Mouse (Mus musculus) mammary gland, adult 2 months (tissue): ENCODE results near the gene Ly6g6f. TPM values are rescaled to one million over a fixed set of nuclear protein-coding genes. Genes with fewer than 3 reads are reported as not detected.

Experiments
- polyA plus RNA-seq: library from polyadenylated mRNA; depleted of rRNA; stranded (reverse); fragments of >200 nt; gene quantifications from 2 replicates; pipeline ENCODE4 v1.2.3, GENCODE M21; 2012; ENCODE audit warnings: low replicate concordance; rRNA removed

Ly6g6f gene
- 0.19 TPM in 1 of 2 replicates, not detected in the other for polyA plus RNA-seq

DNA sequence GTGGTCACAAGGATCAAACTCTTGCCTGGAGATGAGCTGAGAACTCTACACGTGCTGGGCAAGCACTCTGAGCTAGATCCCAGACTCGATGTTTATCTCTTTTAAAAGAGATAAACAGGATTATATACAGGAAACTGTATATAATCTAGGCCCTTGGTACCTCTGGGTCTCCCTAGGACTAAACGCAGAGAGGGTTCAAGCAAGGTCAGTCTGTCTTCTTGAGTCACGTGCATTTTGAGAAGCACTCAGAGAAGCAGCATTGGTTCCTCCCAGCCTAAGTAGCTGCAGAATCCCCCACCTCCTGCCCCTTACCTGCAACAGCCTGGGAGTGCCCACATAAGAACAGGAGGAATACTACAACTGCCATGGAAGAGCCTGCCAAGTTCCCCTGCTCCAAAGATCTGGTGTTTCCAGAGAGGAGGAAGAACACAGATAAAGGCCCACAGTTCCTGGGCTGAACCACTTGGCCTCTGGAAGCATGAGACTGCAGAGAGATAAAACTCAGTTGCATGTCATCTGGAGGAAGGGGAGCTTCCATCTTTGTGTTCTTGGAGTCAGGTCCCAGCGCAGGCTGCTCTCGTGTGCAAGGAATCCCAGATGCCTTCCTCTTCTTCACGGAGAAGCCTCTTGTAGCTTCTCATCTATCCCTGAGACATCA lies at the start of gene Ly6g6f:
Ly6g6f (minus strand) TSS at position 403 of the 658 bp plus-strand sequence.

DNA sequence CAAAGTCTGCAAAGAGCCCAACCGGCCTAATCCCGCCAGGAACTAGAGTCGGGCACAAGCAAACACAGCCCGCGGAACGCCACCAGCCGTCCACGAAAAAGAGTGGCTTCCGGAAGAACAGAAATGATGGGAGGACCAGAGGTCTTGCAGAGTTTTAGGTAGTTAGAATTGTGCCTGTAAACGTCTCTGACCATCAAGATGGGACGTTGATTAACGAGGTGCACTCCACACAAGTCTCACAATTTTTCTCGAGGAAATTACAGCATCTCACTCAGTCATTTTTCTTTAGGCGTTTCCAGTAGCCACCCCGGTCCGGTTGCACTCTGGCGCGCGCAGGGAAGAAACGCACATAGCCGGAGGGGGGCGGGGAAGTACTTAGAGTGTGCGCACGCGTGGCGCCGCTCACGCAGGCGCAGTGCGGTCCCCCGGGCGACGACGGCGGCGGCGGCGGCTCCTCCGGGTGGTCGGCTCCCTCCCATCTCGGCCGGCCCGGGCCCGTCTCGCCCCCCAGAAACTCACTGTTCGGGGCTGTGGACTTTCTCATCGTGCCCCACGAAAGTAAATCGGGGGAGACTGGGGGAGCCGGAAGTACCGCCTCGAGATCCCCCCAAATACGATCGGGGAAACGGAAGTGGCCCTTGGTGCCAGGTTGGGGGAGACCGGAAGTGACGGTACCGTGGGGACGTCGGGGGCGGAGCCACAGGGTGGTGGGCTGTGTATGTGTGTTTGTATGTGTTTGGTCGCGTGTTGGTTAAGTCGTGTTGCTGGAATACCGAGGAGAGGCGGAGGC lies 49.6 kb upstream of the Ly6g6f start, which contains the start of gene Bag6:
Bag6 (plus strand) TSS at position 378 of the 790 bp plus-strand sequence.

GRCm38 (mm10) chr17:35131500-35132173 lies 46.2 kb upstream of the Ly6g6f start, which contains the start of gene Apom:
Apom (minus strand) TSS chr17:35132050.

DNA sequence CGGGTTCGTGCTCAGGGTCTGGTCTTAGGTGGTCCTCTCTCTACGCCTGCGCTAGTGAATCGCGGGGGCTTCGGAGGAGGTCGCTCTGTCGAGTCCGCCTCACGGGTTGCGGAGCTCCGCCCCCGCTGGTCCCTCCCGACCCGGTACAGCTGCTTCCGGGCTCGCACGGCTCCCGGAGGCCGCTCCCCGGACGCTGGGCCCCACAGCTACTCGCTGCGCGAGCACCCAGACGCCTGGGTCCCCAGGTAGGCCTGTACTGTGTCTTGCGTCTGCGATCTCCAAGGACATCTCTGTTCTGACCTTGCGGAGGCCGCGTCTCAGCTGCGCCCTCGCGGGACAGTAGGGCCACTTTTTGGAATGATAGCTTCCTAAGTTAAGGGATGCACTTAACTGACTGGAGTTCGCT lies 40.8 kb upstream of the Ly6g6f start, which contains the start of gene D17H6S53E:
D17H6S53E (plus strand) TSS at position 168 of the 406 bp plus-strand sequence.

GRCm38 (mm10) chr17:35121871-35122303 lies 36.5 kb upstream of the Ly6g6f start, which contains the start of gene Csnk2b:
Csnk2b (minus strand) TSS chr17:35122053.

DNA sequence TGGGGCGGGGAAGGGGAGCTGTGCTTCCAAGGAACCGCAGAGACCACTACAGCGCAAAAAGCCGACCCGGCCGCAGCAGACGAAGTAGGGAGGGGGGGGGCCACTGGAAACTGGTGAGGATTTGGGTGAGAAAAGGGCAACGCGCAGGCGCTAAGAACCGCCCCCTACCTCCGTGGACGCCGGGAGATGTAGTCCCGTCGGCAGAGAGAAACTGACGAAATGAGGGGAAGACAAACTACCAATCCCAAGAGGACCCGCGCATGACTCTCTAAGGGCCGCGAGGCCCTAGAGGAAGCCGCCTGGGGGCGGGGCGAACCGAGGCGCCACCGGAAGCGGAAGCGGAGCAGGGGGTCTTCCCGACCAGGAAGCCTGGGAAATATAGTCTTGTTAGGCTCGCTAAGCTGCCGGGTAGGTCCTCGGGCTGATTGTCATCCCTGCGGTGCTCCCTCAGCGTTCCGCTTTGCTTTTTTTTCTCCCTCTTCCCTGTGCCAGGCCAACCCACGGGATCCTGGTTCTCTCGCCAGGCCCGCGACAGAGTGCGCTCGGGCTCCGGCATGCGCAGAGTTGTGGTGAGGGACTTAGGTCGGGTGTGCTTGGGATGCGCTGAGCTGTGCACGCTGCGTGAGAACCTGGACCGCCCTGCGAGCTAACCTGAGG lies 35.9 kb upstream of the Ly6g6f start, which contains the start of gene Gpank1:
Gpank1 (plus strand) TSS at position 313 of the 657 bp plus-strand sequence.

DNA sequence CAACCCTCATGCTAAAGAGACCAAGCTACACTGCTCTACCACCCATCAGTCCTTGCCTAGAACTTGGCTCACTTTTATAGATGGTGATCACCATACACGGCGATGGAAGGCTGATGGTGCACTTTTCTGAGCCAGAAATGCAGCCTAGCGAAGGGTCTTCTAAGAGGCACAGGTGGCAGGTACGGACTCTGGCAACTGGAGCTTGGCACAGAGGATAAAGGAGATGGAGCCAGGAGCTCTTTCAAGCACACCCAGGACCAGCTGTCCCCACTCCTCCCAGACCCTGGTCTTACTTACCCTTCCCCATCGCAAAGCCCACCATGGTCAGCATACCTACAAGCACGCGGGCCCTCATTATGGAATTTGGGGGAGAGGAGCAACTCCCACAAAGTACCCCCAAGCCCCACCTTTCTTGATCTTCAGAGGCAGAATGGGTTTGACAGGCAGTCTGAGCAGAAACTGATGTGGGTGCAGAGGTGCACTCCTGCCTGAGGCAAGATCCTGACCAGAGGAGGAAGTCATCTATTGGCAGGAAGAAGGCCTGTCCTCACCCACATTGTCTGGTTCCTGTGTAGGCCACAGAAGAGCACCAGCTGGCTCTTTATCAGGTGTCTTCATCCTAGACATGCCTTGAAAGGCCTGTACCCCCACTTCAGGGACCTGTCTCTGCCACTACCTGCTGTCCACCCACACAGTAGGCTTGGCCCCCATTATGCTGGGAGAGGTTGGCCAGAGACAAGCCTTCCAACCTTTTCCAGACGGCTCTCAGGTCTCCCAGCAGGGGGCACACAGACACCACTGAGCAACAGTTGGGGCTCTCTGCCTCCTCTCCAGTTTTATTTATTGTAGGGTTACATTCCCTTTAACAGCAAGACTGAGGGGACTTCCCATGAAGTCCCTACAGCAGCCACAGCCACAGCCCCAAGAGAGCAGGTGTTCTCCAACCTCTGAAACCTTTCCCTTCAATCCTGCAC lies 29.9 kb upstream of the Ly6g6f start, which contains the start of gene Ly6g5b:
Ly6g5b (minus strand) TSS at position 383 of the 974 bp plus-strand sequence.

DNA sequence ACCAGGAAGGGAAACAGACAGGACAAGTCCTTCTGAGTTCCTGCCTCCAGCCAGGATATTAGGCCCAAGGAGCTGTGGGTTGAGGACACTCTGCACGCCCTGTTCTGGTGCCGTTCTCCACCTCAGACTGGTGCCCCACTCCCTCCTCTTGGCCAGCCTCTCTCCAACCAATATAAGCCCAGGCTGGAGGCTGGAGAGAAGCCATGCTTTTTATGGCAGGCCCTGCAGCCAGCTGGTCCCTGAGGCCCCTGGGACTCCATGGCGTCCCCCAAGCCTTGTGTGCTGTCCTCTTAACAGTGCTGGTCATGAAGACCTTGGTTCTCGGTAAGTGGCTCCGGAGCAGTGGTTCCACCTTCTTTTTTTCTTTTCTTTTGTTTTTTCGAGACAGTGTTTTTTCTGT lies 22.7 kb upstream of the Ly6g6f start, which contains the start of gene Ly6g5c:
Ly6g5c (plus strand) TSS at position 183 of the 400 bp plus-strand sequence.

GRCm38 (mm10) chr17:35088825-35089644 lies 3.6 kb upstream of the Ly6g6f start, which contains the start of gene Abhd16a:
Abhd16a (plus strand) TSS chr17:35089263.

DNA sequence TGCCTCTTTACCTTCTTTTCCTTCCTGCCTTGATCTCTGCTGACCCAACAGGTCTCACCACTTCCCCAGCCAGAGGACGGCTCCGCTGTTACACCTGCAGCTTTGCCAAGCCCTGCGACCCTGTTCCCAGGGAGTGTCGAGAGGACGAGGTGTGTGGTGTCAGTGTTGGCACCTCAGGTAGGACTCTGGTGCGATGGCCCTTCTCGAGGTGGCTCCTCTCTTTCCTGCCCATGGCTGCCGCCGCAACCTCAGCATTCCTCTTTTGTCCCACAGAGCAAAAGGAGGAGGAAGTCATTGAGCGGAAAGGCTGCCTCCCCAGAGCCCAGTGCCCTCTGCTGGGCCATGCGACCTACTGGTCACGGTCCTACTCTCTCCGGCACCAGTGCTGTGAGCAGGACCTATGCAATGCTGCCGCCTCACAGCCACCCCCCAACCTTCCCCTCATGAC lies 7.6 kb downstream of the Ly6g6f start, which contains the start of gene Ly6g6d:
Ly6g6d (minus strand) TSS at position 280 of the 448 bp plus-strand sequence.

DNA sequence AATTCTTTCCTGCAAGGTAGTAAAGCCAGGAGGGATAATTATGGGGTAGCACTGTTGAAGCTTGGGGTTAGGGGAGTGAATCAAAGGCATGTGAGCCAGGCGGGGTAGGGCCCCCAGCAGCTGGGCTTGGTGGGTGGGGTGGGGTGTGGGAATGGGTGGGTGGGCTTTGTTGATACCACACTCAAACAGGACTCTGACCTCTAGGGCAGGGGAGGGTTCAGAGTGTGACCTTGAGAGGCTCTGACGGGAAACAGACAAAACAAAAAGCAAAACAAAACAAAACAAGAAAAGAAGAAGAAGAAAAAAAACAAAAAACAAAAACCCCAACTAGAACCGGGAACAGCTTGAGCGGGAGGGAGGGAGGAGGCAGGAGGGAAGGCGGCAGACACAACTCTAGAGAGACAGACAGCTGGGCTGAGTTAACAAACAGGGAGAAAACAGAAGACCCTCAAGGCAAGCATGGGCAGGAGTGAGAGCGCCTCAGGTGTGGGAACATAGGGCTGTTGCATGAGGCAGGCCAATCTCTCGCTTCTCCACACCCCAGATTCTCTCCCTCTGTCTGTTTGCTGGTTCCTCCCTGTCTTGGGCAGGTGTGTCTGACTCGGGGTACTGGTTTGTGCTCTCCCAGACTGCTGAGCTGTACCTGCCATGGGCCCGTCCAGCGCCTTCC lies 8.8 kb downstream of the Ly6g6f start, which contains the start of gene Ly6g6e:
Ly6g6e (plus strand) TSS at position 396 of the 670 bp plus-strand sequence.

GRCm38 (mm10) chr17:35066084-35066483 lies 19.3 kb downstream of the Ly6g6f start, which contains the start of gene Mpig6b:
Mpig6b (minus strand) TSS chr17:35066184.

DNA sequence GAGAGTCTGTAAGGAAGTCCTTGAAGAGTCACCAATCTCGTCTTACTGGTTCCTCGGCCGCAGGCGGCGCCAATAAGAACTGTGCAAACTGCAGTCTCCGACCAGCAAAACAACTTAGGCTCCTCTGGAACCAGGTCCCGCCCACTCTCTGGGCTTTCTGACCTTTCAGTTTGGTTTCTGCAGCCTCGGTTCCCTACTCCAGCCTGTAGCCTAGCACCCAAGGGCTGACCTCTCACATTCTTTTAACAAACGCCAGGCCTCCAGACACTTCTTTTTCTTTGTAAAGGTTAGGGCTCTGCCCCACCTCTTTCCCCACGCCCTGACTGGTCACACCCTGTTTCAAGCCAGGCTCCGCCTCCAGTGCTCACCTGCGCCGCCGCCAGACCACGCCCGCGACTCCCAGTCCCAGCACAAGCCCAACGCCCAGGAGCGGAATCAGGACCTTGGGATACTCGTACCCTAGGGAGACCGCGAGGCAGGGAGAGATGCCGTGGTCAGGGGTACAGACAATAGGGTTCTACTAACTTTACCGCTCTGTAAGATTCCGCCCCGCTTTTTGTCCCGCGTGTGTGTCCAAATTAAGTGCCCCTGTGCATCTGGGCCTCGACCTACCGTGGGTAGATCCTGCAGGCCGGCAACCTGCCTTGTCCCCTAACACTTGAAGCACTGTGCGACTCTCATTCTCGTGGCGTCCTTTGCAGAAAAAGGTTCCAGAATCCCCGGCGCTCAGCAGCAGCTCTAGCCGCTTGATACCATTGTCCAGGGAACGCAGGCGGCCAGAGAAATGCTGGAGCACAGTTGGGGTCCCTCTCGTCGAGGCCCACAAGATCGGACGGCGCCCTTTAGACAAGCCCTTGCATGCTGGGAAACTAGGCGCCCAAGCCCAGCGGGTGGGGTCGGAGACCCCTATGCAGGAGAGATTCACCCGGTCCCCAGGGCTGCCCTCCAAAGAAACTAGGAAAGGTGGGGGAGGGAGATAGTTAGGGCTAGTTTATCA lies 20.2 kb downstream of the Ly6g6f start, which contains the start of gene Ly6g6c:
Ly6g6c (plus strand) TSS at position 438 of the 997 bp plus-strand sequence.

GRCm38 (mm10) chr17:35058911-35059892 lies 26.2 kb downstream of the Ly6g6f start, which contains the start of gene Ddah2:
Ddah2 (plus strand) TSS chr17:35059035.

DNA sequence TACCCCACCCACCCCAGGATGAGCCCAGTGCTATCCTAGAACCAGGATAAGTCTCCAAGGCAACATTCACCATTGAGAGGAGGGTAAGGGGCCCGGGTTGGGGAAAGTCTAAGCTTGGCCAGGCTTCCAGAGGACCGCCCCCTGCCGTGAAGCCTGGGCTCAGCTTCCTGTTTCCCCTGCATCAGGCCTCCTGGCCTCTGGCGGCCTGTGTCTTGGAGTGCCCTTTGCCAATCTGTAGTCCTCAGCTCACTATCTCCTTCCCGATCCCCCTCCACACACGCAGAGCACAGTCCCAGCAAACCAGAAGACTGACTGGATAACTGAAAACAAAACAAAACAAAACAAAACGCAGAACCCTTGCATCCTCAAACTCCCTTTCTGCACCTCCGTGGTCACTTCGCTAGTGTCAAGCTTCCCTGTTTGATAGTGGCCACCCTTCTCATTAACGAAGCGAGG lies 35.8 kb downstream of the Ly6g6f start, which contains the start of gene Clic1:
Clic1 (plus strand) TSS at position 406 of the 456 bp plus-strand sequence.

